Mouse (Mus musculus): ENCODE data around the gene Dppa4. TPM values are rescaled to one million over a fixed set of nuclear protein-coding genes. Genes with fewer than 3 reads are reported as not detected.
"Not testable (repeated sequence)": the region's sequence is repeated elsewhere in the genome, so short reads cannot be mapped to it uniquely, and the experiment has no call there.

Gene Dppa4
- total RNA-seq (2015) (not detected in 2 replicates), total RNA-seq (2017) (not detected in 2 replicates)

- no peak for ATAC-seq (replicated peaks; ENCODE audit: poor library complexity)
Observed at GRCm38 (mm10) chr16:48283517-48283916, at the start of gene Dppa4. Gene Dppa4, plus strand, starts transcription at chr16:48283733.

- ATAC-seq (replicated peaks; ENCODE audit: poor library complexity): no peak
Observed at GRCm38 (mm10) chr16:48234999-48235398, 48.5 kb upstream of the Dppa4 start.

GRCm38 (mm10) chr16:48237676-48238075 is 45.9 kb upstream of the Dppa4 start:
- no peak for ATAC-seq (replicated peaks; ENCODE audit: poor library complexity)

- ATAC-seq (replicated peaks; ENCODE audit: poor library complexity): no peak
Observed at GRCm38 (mm10) chr16:48247044-48247661, 36.4 kb upstream of the Dppa4 start.

GRCm38 (mm10) chr16:48252824-48253223 is 30.7 kb upstream of the Dppa4 start:
- ATAC-seq (replicated peaks; ENCODE audit: poor library complexity): peak; percentile 94

- no peak for ATAC-seq (replicated peaks; ENCODE audit: poor library complexity)
Observed at GRCm38 (mm10) chr16:48254584-48254983, 28.9 kb upstream of the Dppa4 start.

- ATAC-seq (replicated peaks; ENCODE audit: poor library complexity): peak; percentile 81
Observed at GRCm38 (mm10) chr16:48259519-48259918, 24.0 kb upstream of the Dppa4 start.

- ATAC-seq (replicated peaks; ENCODE audit: poor library complexity): 0 out of 2 replicates have a peak, but pooled peaks have one; percentile 39
Observed at GRCm38 (mm10) chr16:48262901-48263300, 20.6 kb upstream of the Dppa4 start.

- no peak for ATAC-seq (replicated peaks; ENCODE audit: poor library complexity)
Observed at GRCm38 (mm10) chr16:48265856-48266255, 17.7 kb upstream of the Dppa4 start.

GRCm38 (mm10) chr16:48276940-48277339 is 6.6 kb upstream of the Dppa4 start:
- ATAC-seq (replicated peaks; ENCODE audit: poor library complexity): 0 out of 2 replicates have a peak, but pooled peaks have one; percentile 31

- ATAC-seq (replicated peaks; ENCODE audit: poor library complexity): peak; percentile 69
Observed at GRCm38 (mm10) chr16:48280883-48281282, 2.6 kb upstream of the Dppa4 start.

GRCm38 (mm10) chr16:48282801-48283200 is 732 bp upstream of the Dppa4 start:
- no peak for ATAC-seq (replicated peaks; ENCODE audit: poor library complexity)

- no peak for ATAC-seq (replicated peaks; ENCODE audit: poor library complexity)
Observed at GRCm38 (mm10) chr16:48285517-48285916, 2.0 kb downstream of the Dppa4 start.

- no peak for ATAC-seq (replicated peaks; ENCODE audit: poor library complexity)
Observed at GRCm38 (mm10) chr16:48297384-48298136, 14.0 kb downstream of the Dppa4 start.

- ATAC-seq (replicated peaks; ENCODE audit: poor library complexity): peak; percentile 92
Observed at GRCm38 (mm10) chr16:48299884-48300283, 16.4 kb downstream of the Dppa4 start.

- no peak for ATAC-seq (replicated peaks; ENCODE audit: poor library complexity)
Observed at GRCm38 (mm10) chr16:48303509-48303908, 20.0 kb downstream of the Dppa4 start, which contains the start of gene Dppa2. Gene Dppa2, plus strand, starts transcription at chr16:48303908.

- no peak for ATAC-seq (replicated peaks; ENCODE audit: poor library complexity)
Observed at GRCm38 (mm10) chr16:48303983-48304382, 20.4 kb downstream of the Dppa4 start.

GRCm38 (mm10) chr16:48308916-48309315 is 25.4 kb downstream of the Dppa4 start:
- not testable (repeated sequence) for ATAC-seq (replicated peaks; ENCODE audit: poor library complexity)

- ATAC-seq (replicated peaks; ENCODE audit: poor library complexity): no peak
Observed at GRCm38 (mm10) chr16:48309912-48310630, 26.5 kb downstream of the Dppa4 start.

GRCm38 (mm10) chr16:48315294-48315693 is 31.8 kb downstream of the Dppa4 start:
- ATAC-seq (replicated peaks; ENCODE audit: poor library complexity): no peak

- ATAC-seq (replicated peaks; ENCODE audit: poor library complexity): no peak
Observed at GRCm38 (mm10) chr16:48320781-48321180, 37.2 kb downstream of the Dppa4 start.
